Mouse (Mus musculus): ENCODE data around the gene Tmem256. TPM values are rescaled to one million over a fixed set of nuclear protein-coding genes. Genes with fewer than 3 reads are reported as not detected.

Gene Tmem256
- total and polyA plus RNA-seq, 2 experiments from 2014 or later = 117 to 350 TPM

GRCm38 (mm10) chr11:69838714-69839104 lies 395 bp downstream of the Tmem256 start:
- H3K27ac ChIP-seq (ENCODE audit: low read depth, low read length) = peak overlapping the region; percentile 88
- 3% methylated on average over 7 of the region's 7 CpGs for WGBS
- no peak for TF ChIP-seq CTCF (IDR thresholded peaks at IDR 0.05; ENCODE audit: low read depth)
- DNase-seq = no peak
- ATAC-seq = no peak; the same call in 1 of the 2 replicates
- H3K4me2 ChIP-seq (ENCODE audit: low read depth) = peak overlapping the region; percentile 95
- peak overlapping the region; percentile 72 for H3K9ac ChIP-seq
- H3K27me3 ChIP-seq (ENCODE audit: insufficient read depth, low read length) = no peaks in the 10 kb centered on the region
- no peaks in the 10 kb centered on the region for H3K9me3 ChIP-seq (ENCODE audit: low read length)
- peak overlapping the region; percentile 87 for H3K4me3 ChIP-seq (ENCODE audit: low read depth, low read length)
- H3K4me1 ChIP-seq (ENCODE audit: insufficient read depth) = peaks cover 20% of the 10 kb centered on the region
- no peaks in the 10 kb centered on the region for H3K36me3 ChIP-seq (ENCODE audit: insufficient read depth)

GRCm38 (mm10) chr11:69846198-69846680 lies 7.9 kb downstream of the Tmem256 start, which contains the start of gene Plscr3:
TSS of gene Plscr3 (plus strand) at chr11:69846376.
- Histone ChIP-seq H3K4me2 (ENCODE audit: low read depth) (peak within 1 kb of the TSS; percentile 62), H3K27me3 (ENCODE audit: insufficient read depth, low read length) (no peaks in the 10 kb centered on the region), H3K4me1 (ENCODE audit: insufficient read depth) (peaks cover 11% of the 10 kb centered on the region), H3K27ac (ENCODE audit: low read depth, low read length) (peak within 1 kb of the TSS; percentile 80), H3K9ac (peak within 1 kb of the TSS; percentile 96), H3K36me3 (ENCODE audit: insufficient read depth) (peaks cover 30% of the 10 kb centered on the region), H3K9me3 (ENCODE audit: low read length) (no peaks in the 10 kb centered on the region), H3K4me3 (ENCODE audit: low read depth, low read length) (peak within 1 kb of the TSS; percentile 74)
- peak; percentile 96 for ATAC-seq
- DNase-seq = peak; percentile 94
- peak; percentile 19 for TF ChIP-seq CTCF (IDR thresholded peaks at IDR 0.05; ENCODE audit: low read depth)
- 1% methylated on average over 37 of the region's 38 CpGs for WGBS

GRCm38 (mm10) chr11:69846738-69847688 lies 8.7 kb downstream of the Tmem256 start:
- peak; percentile 64 for DNase-seq
- 11% methylated on average over 37 of the region's 37 CpGs for WGBS

GRCm38 (mm10) chr11:69848021-69848420 lies 9.7 kb downstream of the Tmem256 start:
- DNase-seq (no peak), ATAC-seq (no peak)
- H3K27ac ChIP-seq (ENCODE audit: low read depth, low read length) = no peak overlapping the region
- H3K4me1 ChIP-seq (ENCODE audit: insufficient read depth) = peaks cover 11% of the 10 kb centered on the region
- no peak overlapping the region for H3K9ac ChIP-seq
- 96% methylated on average over 6 of the region's 6 CpGs for WGBS
- no peaks in the 10 kb centered on the region for H3K9me3 ChIP-seq (ENCODE audit: low read length)
- 0 out of 2 replicates have a peak overlapping the region, but pooled peaks have one; percentile 74 for H3K4me3 ChIP-seq (ENCODE audit: low read depth, low read length)
- peaks cover 42% of the 10 kb centered on the region for H3K36me3 ChIP-seq (ENCODE audit: insufficient read depth)
- no peak for TF ChIP-seq CTCF (IDR thresholded peaks at IDR 0.05; ENCODE audit: low read depth)
- no peaks in the 10 kb centered on the region for H3K27me3 ChIP-seq (ENCODE audit: insufficient read depth, low read length)
- peak overlapping the region; percentile 62 for H3K4me2 ChIP-seq (ENCODE audit: low read depth)

More at GRCm38 (mm10) chr11:69846738-69847688, 8.7 kb downstream of the Tmem256 start:
- H3K9me3 ChIP-seq (ENCODE audit: low read length) = no peaks in the 10 kb centered on the region
- H3K27ac ChIP-seq (ENCODE audit: low read depth, low read length) = peak overlapping the region; percentile 80
- H3K4me2 ChIP-seq (ENCODE audit: low read depth) = peak overlapping the region; percentile 62
- TF ChIP-seq CTCF (IDR thresholded peaks at IDR 0.05; ENCODE audit: low read depth) = no peak
- ATAC-seq = peak; percentile 40
- peak overlapping the region; percentile 96 for H3K9ac ChIP-seq
- H3K4me1 ChIP-seq (ENCODE audit: insufficient read depth) = peaks cover 11% of the 10 kb centered on the region
- no peaks in the 10 kb centered on the region for H3K27me3 ChIP-seq (ENCODE audit: insufficient read depth, low read length)
- H3K36me3 ChIP-seq (ENCODE audit: insufficient read depth) = peaks cover 38% of the 10 kb centered on the region
- peak overlapping the region; percentile 74 for H3K4me3 ChIP-seq (ENCODE audit: low read depth, low read length)

- Histone ChIP-seq H3K9me3 (ENCODE audit: low read length) (no peaks in the 10 kb centered on the region), H3K36me3 (ENCODE audit: insufficient read depth) (peaks cover 42% of the 10 kb centered on the region), H3K4me2 (ENCODE audit: low read depth) (no peak overlapping the region), H3K9ac (no peak overlapping the region), H3K27me3 (ENCODE audit: insufficient read depth, low read length) (no peaks in the 10 kb centered on the region), H3K27ac (ENCODE audit: low read depth, low read length) (no peak overlapping the region), H3K4me3 (ENCODE audit: low read depth, low read length) (no peak overlapping the region), H3K4me1 (ENCODE audit: insufficient read depth) (peaks cover 11% of the 10 kb centered on the region)
- no peak for ATAC-seq
- TF ChIP-seq CTCF (IDR thresholded peaks at IDR 0.05; ENCODE audit: low read depth) = no peak
- WGBS = 88% methylated on average over 9 of the region's 9 CpGs
- no peak for DNase-seq
Measured at GRCm38 (mm10) chr11:69849128-69849527, 10.8 kb downstream of the Tmem256 start.

GRCm38 (mm10) chr11:69849884-69850283 lies 11.6 kb downstream of the Tmem256 start:
- WGBS = 92% methylated on average over 15 of the region's 15 CpGs
- Histone ChIP-seq H3K27ac (ENCODE audit: low read depth, low read length) (no peak overlapping the region), H3K4me1 (ENCODE audit: insufficient read depth) (peaks cover 11% of the 10 kb centered on the region), H3K4me2 (ENCODE audit: low read depth) (no peak overlapping the region), H3K9me3 (ENCODE audit: low read length) (no peaks in the 10 kb centered on the region), H3K27me3 (ENCODE audit: insufficient read depth, low read length) (no peaks in the 10 kb centered on the region), H3K4me3 (ENCODE audit: low read depth, low read length) (no peak overlapping the region), H3K9ac (no peak overlapping the region), H3K36me3 (ENCODE audit: insufficient read depth) (peaks cover 42% of the 10 kb centered on the region)
- no peak for TF ChIP-seq CTCF (IDR thresholded peaks at IDR 0.05; ENCODE audit: low read depth)
- ATAC-seq (no peak), DNase-seq (no peak)

GRCm38 (mm10) chr11:69850754-69851153 lies 12.4 kb downstream of the Tmem256 start:
- peaks cover 42% of the 10 kb centered on the region for H3K36me3 ChIP-seq (ENCODE audit: insufficient read depth)
- H3K9ac ChIP-seq = no peak overlapping the region
- no peak overlapping the region for H3K27ac ChIP-seq (ENCODE audit: low read depth, low read length)
- H3K4me3 ChIP-seq (ENCODE audit: low read depth, low read length) = no peak overlapping the region
- no peaks in the 10 kb centered on the region for H3K9me3 ChIP-seq (ENCODE audit: low read length)
- whole genome bisulfite sequencing = 70% methylated on average over 8 of the region's 8 CpGs
- ATAC-seq (no peak), DNase-seq (no peak)
- no peak for TF ChIP-seq CTCF (IDR thresholded peaks at IDR 0.05; ENCODE audit: low read depth)
- no peak overlapping the region for H3K4me2 ChIP-seq (ENCODE audit: low read depth)
- H3K27me3 ChIP-seq (ENCODE audit: insufficient read depth, low read length) = no peaks in the 10 kb centered on the region
- peaks cover 9% of the 10 kb centered on the region for H3K4me1 ChIP-seq (ENCODE audit: insufficient read depth)
